Mouse (Mus musculus): ENCODE measurements at regions not wholly inside any gene's neighbourhood (a gene's known extent, or its start where the extent isn't known, plus 50 kb on each side); places are given as distances from the start of the nearest gene placed in this dataset.

- Histone ChIP-seq H3K4me3 (ENCODE audit: low read depth, low read length) (no peak overlapping the region), H3K9me3 (replicated peaks) (peaks cover 5% of the 10 kb centered on the region; the same call in 1 of the 2 replicates), H3K4me1 (ENCODE audit: insufficient read depth, low read depth, low read length) (no peaks in the 10 kb centered on the region), H3K27me3 (ENCODE audit: insufficient read depth, low read length) (no peaks in the 10 kb centered on the region), H3K36me3 (replicated peaks) (no peaks in the 10 kb centered on the region)
- TF ChIP-seq GATA2 (IDR thresholded peaks at IDR 0.05; ENCODE audit: borderline replicate concordance, low read depth, low read length), result no peak
- no peak for TF ChIP-seq CTCF (IDR thresholded peaks at IDR 0.05; ENCODE audit: low read depth, low read length)
- TF ChIP-seq GATA1 (IDR thresholded peaks at IDR 0.05; ENCODE audit: borderline replicate concordance, low read length), result no peak
- TF ChIP-seq TAL1 (conservative IDR thresholded peaks at IDR 0.05; ENCODE audit: low read depth, low read length), result no peak
- TF ChIP-seq POLR2AphosphoS5 (IDR thresholded peaks at IDR 0.05; ENCODE audit: insufficient replicate concordance, low read depth, low read length), result no peak
- DNase-seq (ENCODE audit: low spot score) (no peak), ATAC-seq (ENCODE audit: extremely low read depth, insufficient number of reproducible peaks, low FRiP score, poor library complexity, severe bottlenecking) (no peak)
Measured at GRCm38 (mm10) chr1:107941601-107942270, 351.9 kb downstream of the Serpinb8 start.

GRCm38 (mm10) chr1:107946204-107946939 lies 356.6 kb downstream of the Serpinb8 start:
- peaks cover 3% of the 10 kb centered on the region for H3K9me3 ChIP-seq (replicated peaks)
- H3K27me3 ChIP-seq (ENCODE audit: insufficient read depth, low read length), result no peaks in the 10 kb centered on the region
- no peaks in the 10 kb centered on the region for H3K36me3 ChIP-seq (replicated peaks)
- TF ChIP-seq GATA1 (IDR thresholded peaks at IDR 0.05; ENCODE audit: borderline replicate concordance, low read length) (no peak), POLR2AphosphoS5 (IDR thresholded peaks at IDR 0.05; ENCODE audit: insufficient replicate concordance, low read depth, low read length) (no peak), CTCF (IDR thresholded peaks at IDR 0.05; ENCODE audit: low read depth, low read length) (no peak), GATA2 (IDR thresholded peaks at IDR 0.05; ENCODE audit: borderline replicate concordance, low read depth, low read length) (no peak), TAL1 (conservative IDR thresholded peaks at IDR 0.05; ENCODE audit: low read depth, low read length) (no peak)
- ATAC-seq (ENCODE audit: extremely low read depth, insufficient number of reproducible peaks, low FRiP score, poor library complexity, severe bottlenecking) (no peak), DNase-seq (ENCODE audit: low spot score) (no peak)
- no peak overlapping the region for H3K4me3 ChIP-seq (ENCODE audit: low read depth, low read length)
- H3K4me1 ChIP-seq (ENCODE audit: insufficient read depth, low read depth, low read length), result no peaks in the 10 kb centered on the region

DNA sequence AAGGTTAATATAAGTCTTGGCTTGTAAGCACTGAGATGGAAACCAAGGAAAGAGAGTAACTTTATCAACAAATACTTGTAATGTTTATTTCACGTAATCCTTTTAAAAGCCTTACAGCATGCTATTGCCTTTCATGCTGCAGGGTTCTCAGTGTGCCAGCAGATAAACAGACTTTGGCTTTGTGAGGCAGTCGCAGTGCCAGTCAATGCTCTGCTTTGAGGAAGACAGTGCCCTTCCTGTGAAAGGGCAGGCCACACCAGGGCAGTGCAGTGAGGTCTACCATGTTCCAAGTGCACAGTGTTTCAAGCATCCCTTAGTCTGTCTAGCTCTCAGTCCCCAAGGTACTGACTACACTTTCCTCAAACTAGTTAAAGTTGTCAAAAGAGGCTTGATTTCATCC lies 360.6 kb downstream of the Serpinb8 start:
- H3K36me3 ChIP-seq (replicated peaks), result no peaks in the 10 kb centered on the region
- H3K27me3 ChIP-seq (ENCODE audit: insufficient read depth, low read length), result no peaks in the 10 kb centered on the region
- peaks cover 9% of the 10 kb centered on the region for H3K9me3 ChIP-seq (replicated peaks)
- no peak for ATAC-seq (ENCODE audit: extremely low read depth, insufficient number of reproducible peaks, low FRiP score, poor library complexity, severe bottlenecking)
- TF ChIP-seq TAL1 (conservative IDR thresholded peaks at IDR 0.05; ENCODE audit: low read depth, low read length), result no peak
- TF ChIP-seq GATA1 (IDR thresholded peaks at IDR 0.05; ENCODE audit: borderline replicate concordance, low read length), result no peak
- no peak for TF ChIP-seq GATA2 (IDR thresholded peaks at IDR 0.05; ENCODE audit: borderline replicate concordance, low read depth, low read length)
- TF ChIP-seq CTCF (IDR thresholded peaks at IDR 0.05; ENCODE audit: low read depth, low read length), result no peak
- TF ChIP-seq POLR2AphosphoS5 (IDR thresholded peaks at IDR 0.05; ENCODE audit: insufficient replicate concordance, low read depth, low read length), result no peak
- H3K4me3 ChIP-seq (ENCODE audit: low read depth, low read length), result no peak overlapping the region
- no peak for DNase-seq (ENCODE audit: low spot score)
- H3K4me1 ChIP-seq (ENCODE audit: insufficient read depth, low read depth, low read length), result no peaks in the 10 kb centered on the region

DNA sequence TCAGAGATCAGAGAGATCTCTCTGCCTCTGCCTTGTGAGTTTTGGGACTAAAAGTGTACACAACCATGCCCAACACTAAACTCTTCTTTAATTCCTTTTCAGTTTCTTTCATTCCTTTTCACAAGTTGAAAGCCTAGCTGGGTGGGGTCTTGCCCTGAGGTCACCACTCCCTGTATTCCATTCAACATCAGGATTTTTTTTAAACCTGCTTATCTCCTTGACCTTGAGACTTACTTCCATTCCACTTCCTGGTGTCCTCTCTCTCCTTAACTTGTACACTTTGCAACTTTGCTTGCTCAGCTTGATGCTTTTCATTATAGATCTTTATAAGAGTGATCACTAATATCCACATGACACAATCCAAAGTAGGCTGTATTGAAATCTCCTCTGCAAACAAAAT lies 371.2 kb downstream of the Serpinb8 start:
- no peak overlapping the region for H3K4me3 ChIP-seq (ENCODE audit: low read depth, low read length)
- DNase-seq (ENCODE audit: low spot score), result no peak
- peaks cover 8% of the 10 kb centered on the region for H3K9me3 ChIP-seq (replicated peaks)
- H3K27me3 ChIP-seq (ENCODE audit: insufficient read depth, low read length), result no peaks in the 10 kb centered on the region
- no peaks in the 10 kb centered on the region for H3K4me1 ChIP-seq (ENCODE audit: insufficient read depth, low read depth, low read length)
- no peak for TF ChIP-seq POLR2AphosphoS5 (IDR thresholded peaks at IDR 0.05; ENCODE audit: insufficient replicate concordance, low read depth, low read length)
- TF ChIP-seq GATA1 (IDR thresholded peaks at IDR 0.05; ENCODE audit: borderline replicate concordance, low read length), result no peak
- no peak for TF ChIP-seq TAL1 (conservative IDR thresholded peaks at IDR 0.05; ENCODE audit: low read depth, low read length)
- no peak for TF ChIP-seq CTCF (IDR thresholded peaks at IDR 0.05; ENCODE audit: low read depth, low read length)
- no peak for TF ChIP-seq GATA2 (IDR thresholded peaks at IDR 0.05; ENCODE audit: borderline replicate concordance, low read depth, low read length)
- no peak; the same call in 1 of the 2 replicates for ATAC-seq (ENCODE audit: extremely low read depth, insufficient number of reproducible peaks, low FRiP score, poor library complexity, severe bottlenecking)
- no peaks in the 10 kb centered on the region for H3K36me3 ChIP-seq (replicated peaks)

DNA sequence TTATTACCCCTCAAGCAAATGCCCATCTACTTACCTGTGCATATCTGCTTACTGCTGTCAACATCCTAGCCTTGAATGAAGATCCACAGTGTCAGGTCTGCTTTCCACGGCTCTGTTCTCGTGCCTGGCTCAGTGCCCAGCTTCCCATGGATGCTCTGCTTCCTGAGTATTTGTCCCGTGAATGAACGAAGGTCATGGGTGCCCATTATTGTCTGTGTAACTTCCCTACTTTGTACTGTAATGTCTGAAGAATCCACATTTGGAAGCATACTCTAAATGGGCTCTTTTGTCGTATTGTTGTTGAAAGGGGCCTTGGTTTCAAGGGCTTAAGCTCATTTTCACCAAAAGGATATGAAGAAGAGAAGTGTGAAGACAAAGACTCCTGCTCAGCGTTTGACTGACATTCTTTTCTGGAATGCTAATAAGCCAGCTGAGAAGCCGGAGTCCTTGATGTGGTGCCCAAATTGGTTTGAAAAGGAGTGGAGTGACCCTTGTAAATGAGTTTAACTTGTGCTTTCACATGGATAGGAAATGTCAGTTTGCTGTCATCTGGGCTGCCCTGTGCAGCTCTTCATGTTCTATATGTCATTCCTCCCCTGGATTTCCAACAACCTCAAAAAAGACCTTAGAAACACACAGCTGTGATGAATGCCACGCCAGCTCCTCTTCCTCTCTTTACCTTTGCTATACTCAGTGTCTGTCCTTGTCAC lies 386.0 kb downstream of the Serpinb8 start:
- Histone ChIP-seq H3K4me1 (ENCODE audit: insufficient read depth, low read depth, low read length) (no peaks in the 10 kb centered on the region), H3K27me3 (ENCODE audit: insufficient read depth, low read length) (no peaks in the 10 kb centered on the region), H3K4me3 (ENCODE audit: low read depth, low read length) (no peak overlapping the region), H3K36me3 (replicated peaks) (no peaks in the 10 kb centered on the region), H3K9me3 (replicated peaks) (peaks cover 5% of the 10 kb centered on the region; the same call in 1 of the 2 replicates)
- TF ChIP-seq GATA1 (IDR thresholded peaks at IDR 0.05; ENCODE audit: borderline replicate concordance, low read length), result no peak
- TF ChIP-seq CTCF (IDR thresholded peaks at IDR 0.05; ENCODE audit: low read depth, low read length), result no peak
- TF ChIP-seq GATA2 (IDR thresholded peaks at IDR 0.05; ENCODE audit: borderline replicate concordance, low read depth, low read length), result no peak
- TF ChIP-seq TAL1 (conservative IDR thresholded peaks at IDR 0.05; ENCODE audit: low read depth, low read length), result no peak
- TF ChIP-seq POLR2AphosphoS5 (IDR thresholded peaks at IDR 0.05; ENCODE audit: insufficient replicate concordance, low read depth, low read length), result no peak
- DNase-seq (ENCODE audit: low spot score) (no peak), ATAC-seq (ENCODE audit: extremely low read depth, insufficient number of reproducible peaks, low FRiP score, poor library complexity, severe bottlenecking) (no peak)

GRCm38 (mm10) chr1:107977686-107978085 lies 387.9 kb downstream of the Serpinb8 start:
- Histone ChIP-seq H3K4me1 (ENCODE audit: insufficient read depth, low read depth, low read length) (no peaks in the 10 kb centered on the region), H3K36me3 (replicated peaks) (no peaks in the 10 kb centered on the region), H3K4me3 (ENCODE audit: low read depth, low read length) (no peak overlapping the region), H3K9me3 (replicated peaks) (peaks cover 9% of the 10 kb centered on the region), H3K27me3 (ENCODE audit: insufficient read depth, low read length) (no peaks in the 10 kb centered on the region)
- DNase-seq (ENCODE audit: low spot score) (no peak), ATAC-seq (ENCODE audit: extremely low read depth, insufficient number of reproducible peaks, low FRiP score, poor library complexity, severe bottlenecking) (no peak)
- TF ChIP-seq TAL1 (conservative IDR thresholded peaks at IDR 0.05; ENCODE audit: low read depth, low read length), result no peak
- no peak for TF ChIP-seq CTCF (IDR thresholded peaks at IDR 0.05; ENCODE audit: low read depth, low read length)
- no peak for TF ChIP-seq GATA1 (IDR thresholded peaks at IDR 0.05; ENCODE audit: borderline replicate concordance, low read length)
- no peak for TF ChIP-seq GATA2 (IDR thresholded peaks at IDR 0.05; ENCODE audit: borderline replicate concordance, low read depth, low read length)
- no peak for TF ChIP-seq POLR2AphosphoS5 (IDR thresholded peaks at IDR 0.05; ENCODE audit: insufficient replicate concordance, low read depth, low read length)
